Mouse (Mus musculus) forebrain, embryonic 14.5 days (tissue): ENCODE results near the gene Ppa2. TPM values are rescaled to one million over a fixed set of nuclear protein-coding genes. Genes with fewer than 3 reads are reported as not detected.

Experiments used
- ATAC-seq: fragments of 200-750 bp; cut with Nextera tagmentation; 2 replicates; pipeline ENCODE4 v1.8.0; 2017; ENCODE audit warnings: mild to moderate bottlenecking, moderate library complexity
- DNase-seq: peaks from one replicate; pipeline ENCODE4 v3.0.0-alpha.2; 2015; ENCODE audit warnings: low spot score
- H3K27ac ChIP-seq: fragments of 300-500 bp; sonication (generic); 2 replicates; pipeline ENCODE4 v1.5.1; 2014; ENCODE audit warnings: low read depth, mild to moderate bottlenecking, control low read depth, low read length, moderate library complexity
- H3K27me3 ChIP-seq: fragments of 300-500 bp; sonication (generic); replicated peaks from 2 replicates; pipeline ENCODE4 v1.6.1; 2014; ENCODE audit warnings: low read length, control low read depth, mixed read lengths; ENCODE audit not compliant: control insufficient read depth, insufficient read depth
- H3K36me3 ChIP-seq: fragments of 300-500 bp; sonication (generic); 2 replicates; pipeline ENCODE4 v1.6.1; 2014; ENCODE audit warnings: low read length, control low read depth; ENCODE audit not compliant: control insufficient read depth, insufficient read depth
- H3K4me1 ChIP-seq: fragments of 300-500 bp; sonication (generic); 2 replicates; pipeline ENCODE4 v1.6.1; 2014; ENCODE audit warnings: antibody characterized with exemption, low read length, control low read depth; ENCODE audit not compliant: control insufficient read depth, insufficient read depth
- H3K4me2 ChIP-seq: fragments of 300-500 bp; sonication (generic); 2 replicates; pipeline ENCODE4 v1.6.1; 2014; ENCODE audit warnings: mild to moderate bottlenecking, control low read depth, low read length
- H3K4me3 ChIP-seq: fragments of 300-500 bp; sonication (generic); 2 replicates; pipeline ENCODE4 v1.5.1; 2014; ENCODE audit warnings: low read depth, low read length, control low read depth
- H3K9ac ChIP-seq: fragments of 300-500 bp; sonication (generic); 2 replicates; pipeline ENCODE4 v1.6.1; 2014; ENCODE audit warnings: mild to moderate bottlenecking, low read length, control low read depth, moderate library complexity
- H3K9me3 ChIP-seq: fragments of 300-500 bp; sonication (generic); replicated peaks from 2 replicates; pipeline ENCODE4 v1.6.1; 2016; ENCODE audit warnings: low read length, control low read depth, mixed read lengths; ENCODE audit not compliant: control insufficient read depth
- WGBS: fragments of 180-500 bp; shearing (Covaris S2); extraction: QIAGEN DNeasy Blood & Tissue Kit; methylation state at CpG from one replicate; pipeline ENCODE4 v1.1.7; 2014; 5-methylcytosine and 5-hydroxymethylcytosine counted together
- polyA plus RNA-seq: library from polyadenylated mRNA; unstranded; fragments of >200 nt; fragmentation: Nextera tagmentation; extraction: Ambion mirVana; gene quantifications from 2 replicates; pipeline ENCODE4 v1.2.1, GENCODE M21; 2014

The Ppa2 gene
- polyA plus RNA-seq, 1 experiment from 2014 or later = 79.9 TPM

DNA sequence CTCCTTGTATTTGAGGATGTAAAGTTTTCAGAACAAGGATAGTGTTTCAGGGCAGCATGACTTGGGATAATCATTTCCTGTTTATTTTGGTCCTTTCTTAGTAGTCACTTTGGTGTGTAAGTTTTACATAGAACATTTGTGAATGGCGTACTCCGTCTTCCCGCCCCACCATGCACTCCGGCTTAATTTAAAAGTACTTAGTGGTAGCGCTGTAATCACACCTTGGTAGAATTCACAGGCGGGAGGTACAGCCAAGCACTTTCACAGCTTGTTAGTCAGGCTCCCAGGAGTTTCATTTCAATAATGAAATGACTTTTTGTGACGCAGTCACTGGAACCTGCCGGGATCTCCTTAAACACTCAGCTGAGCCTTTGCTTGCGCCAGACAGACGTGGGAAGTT is 12.0 kb downstream of the Ppa2 start:
- Histone ChIP-seq H3K36me3 (no peaks in the 10 kb centered on the region), H3K27me3 (no peaks in the 10 kb centered on the region), H3K9ac (no peak overlapping the region), H3K4me1 (no peaks in the 10 kb centered on the region), H3K4me2 (no peak overlapping the region), H3K4me3 (no peak overlapping the region), H3K9me3 (no peaks in the 10 kb centered on the region), H3K27ac (no peak overlapping the region)
- no peak for DNase-seq
- 91% methylated on average over 10 of the region's 10 CpGs for WGBS
- ATAC-seq = no peak

DNA sequence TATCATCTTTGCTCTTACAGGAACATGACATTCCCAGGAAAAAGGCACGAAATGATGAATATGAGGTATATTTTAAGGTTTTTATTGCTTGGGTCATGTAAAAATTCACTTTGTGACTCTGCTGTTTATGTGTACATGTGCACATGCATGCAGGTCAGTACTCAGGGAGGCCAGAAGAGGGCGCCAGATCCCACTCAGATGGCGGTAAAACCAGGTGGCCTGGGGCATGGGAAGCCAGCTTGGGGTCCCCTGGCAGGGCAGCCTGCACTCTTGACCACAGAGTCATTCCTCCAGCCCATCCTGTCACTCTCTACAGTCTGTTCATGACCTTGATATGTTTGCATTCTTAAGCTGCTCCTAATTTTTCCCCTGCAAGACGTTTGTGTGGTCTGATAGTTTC is 12.6 kb downstream of the Ppa2 start:
- H3K4me1 ChIP-seq = no peaks in the 10 kb centered on the region
- no peaks in the 10 kb centered on the region for H3K36me3 ChIP-seq
- H3K4me2 ChIP-seq = no peak overlapping the region
- H3K9me3 ChIP-seq = no peaks in the 10 kb centered on the region
- no peak overlapping the region for H3K9ac ChIP-seq
- WGBS = 82% methylated on average over 4 of the region's 4 CpGs
- no peak overlapping the region for H3K4me3 ChIP-seq
- DNase-seq (no peak), ATAC-seq (no peak)
- no peaks in the 10 kb centered on the region for H3K27me3 ChIP-seq
- no peak overlapping the region for H3K27ac ChIP-seq

DNA sequence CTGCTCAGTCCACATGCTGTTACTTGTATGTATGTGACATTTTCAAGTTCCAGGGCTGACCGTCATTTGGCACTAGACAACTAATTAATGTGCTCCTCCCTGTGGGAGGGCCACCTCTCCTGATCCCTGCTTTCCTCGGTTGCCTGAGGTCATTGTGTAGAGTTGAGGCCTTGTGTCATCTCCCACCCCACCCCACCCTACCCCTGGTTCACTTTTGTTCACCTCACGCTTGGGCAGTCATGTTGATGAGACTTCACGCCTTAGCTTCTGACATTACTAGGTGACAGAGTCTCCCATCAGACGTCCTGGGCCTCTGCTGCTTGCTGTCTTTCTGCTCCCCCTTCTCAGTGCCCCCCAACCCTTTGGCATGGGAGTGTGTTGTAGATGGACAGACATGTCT is 15.2 kb downstream of the Ppa2 start:
- Histone ChIP-seq H3K4me3 (no peak overlapping the region), H3K9me3 (no peaks in the 10 kb centered on the region), H3K36me3 (no peaks in the 10 kb centered on the region), H3K4me2 (no peak overlapping the region), H3K9ac (no peak overlapping the region), H3K27me3 (no peaks in the 10 kb centered on the region), H3K4me1 (no peaks in the 10 kb centered on the region), H3K27ac (no peak overlapping the region)
- ATAC-seq = no peak
- 45% methylated on average over 5 of the region's 5 CpGs for WGBS
- no peak for DNase-seq

GRCm38 (mm10) chr3:133328551-133328950 is 18.6 kb downstream of the Ppa2 start:
- Histone ChIP-seq H3K4me1 (no peaks in the 10 kb centered on the region), H3K4me2 (no peak overlapping the region), H3K9ac (no peak overlapping the region), H3K27ac (no peak overlapping the region), H3K9me3 (no peaks in the 10 kb centered on the region), H3K4me3 (no peak overlapping the region), H3K27me3 (no peaks in the 10 kb centered on the region), H3K36me3 (0 out of 2 replicates have a peak, but pooled peaks cover 3% of the 10 kb centered on the region)
- DNase-seq (no peak), ATAC-seq (no peak)
- WGBS = 93% methylated on average over 13 of the region's 13 CpGs

DNA sequence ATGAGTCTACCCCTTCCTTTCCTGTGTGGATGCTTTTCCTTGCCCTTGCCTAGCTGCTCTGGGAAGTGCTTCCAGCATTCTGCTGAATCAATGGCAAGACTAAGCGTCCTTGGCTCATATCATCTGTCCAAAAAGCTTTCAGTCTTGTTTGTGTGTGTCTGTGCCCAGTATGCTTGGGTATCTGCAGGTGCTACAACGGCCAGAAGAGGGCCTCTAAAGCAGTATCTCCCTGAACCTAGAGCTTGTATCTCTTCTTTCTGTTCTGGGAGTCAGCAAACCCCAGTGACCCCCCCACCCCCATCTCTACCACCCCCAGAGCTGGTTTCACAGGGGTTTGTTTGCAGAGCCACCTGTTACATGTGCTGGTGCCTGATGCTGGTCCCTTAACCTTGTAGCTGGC is 19.5 kb downstream of the Ppa2 start:
- H3K9me3 ChIP-seq = no peaks in the 10 kb centered on the region
- no peaks in the 10 kb centered on the region for H3K27me3 ChIP-seq
- ATAC-seq (no peak), DNase-seq (no peak)
- no peak overlapping the region for H3K9ac ChIP-seq
- 86% methylated on average over 2 of the region's 2 CpGs for WGBS
- H3K4me2 ChIP-seq = no peak overlapping the region
- H3K4me1 ChIP-seq = no peaks in the 10 kb centered on the region
- no peak overlapping the region for H3K27ac ChIP-seq
- no peak overlapping the region for H3K4me3 ChIP-seq
- 0 out of 2 replicates have a peak, but pooled peaks cover 4% of the 10 kb centered on the region for H3K36me3 ChIP-seq

GRCm38 (mm10) chr3:133331184-133331866 is 21.4 kb downstream of the Ppa2 start:
- 84% methylated on average over 15 of the region's 15 CpGs for WGBS
- ATAC-seq (no peak), DNase-seq (no peak)
- H3K9ac ChIP-seq = no peak overlapping the region
- H3K9me3 ChIP-seq = no peaks in the 10 kb centered on the region
- H3K4me2 ChIP-seq = no peak overlapping the region
- H3K27ac ChIP-seq = no peak overlapping the region
- no peak overlapping the region for H3K4me3 ChIP-seq
- no peaks in the 10 kb centered on the region for H3K27me3 ChIP-seq
- H3K36me3 ChIP-seq = 0 out of 2 replicates have a peak, but pooled peaks cover 4% of the 10 kb centered on the region
- no peaks in the 10 kb centered on the region for H3K4me1 ChIP-seq

- H3K9me3 ChIP-seq = no peaks in the 10 kb centered on the region
- H3K27ac ChIP-seq = no peak overlapping the region
- ATAC-seq = no peak
- no peak overlapping the region for H3K9ac ChIP-seq
- no peaks in the 10 kb centered on the region for H3K4me1 ChIP-seq
- H3K27me3 ChIP-seq = no peaks in the 10 kb centered on the region
- 0 out of 2 replicates have a peak, but pooled peaks cover 4% of the 10 kb centered on the region for H3K36me3 ChIP-seq
- H3K4me2 ChIP-seq = no peak overlapping the region
- no peak overlapping the region for H3K4me3 ChIP-seq
- no peak for DNase-seq
- WGBS = 90% methylated on average over 5 of the region's 5 CpGs
Observed at GRCm38 (mm10) chr3:133332280-133332679, 22.4 kb downstream of the Ppa2 start.

DNA sequence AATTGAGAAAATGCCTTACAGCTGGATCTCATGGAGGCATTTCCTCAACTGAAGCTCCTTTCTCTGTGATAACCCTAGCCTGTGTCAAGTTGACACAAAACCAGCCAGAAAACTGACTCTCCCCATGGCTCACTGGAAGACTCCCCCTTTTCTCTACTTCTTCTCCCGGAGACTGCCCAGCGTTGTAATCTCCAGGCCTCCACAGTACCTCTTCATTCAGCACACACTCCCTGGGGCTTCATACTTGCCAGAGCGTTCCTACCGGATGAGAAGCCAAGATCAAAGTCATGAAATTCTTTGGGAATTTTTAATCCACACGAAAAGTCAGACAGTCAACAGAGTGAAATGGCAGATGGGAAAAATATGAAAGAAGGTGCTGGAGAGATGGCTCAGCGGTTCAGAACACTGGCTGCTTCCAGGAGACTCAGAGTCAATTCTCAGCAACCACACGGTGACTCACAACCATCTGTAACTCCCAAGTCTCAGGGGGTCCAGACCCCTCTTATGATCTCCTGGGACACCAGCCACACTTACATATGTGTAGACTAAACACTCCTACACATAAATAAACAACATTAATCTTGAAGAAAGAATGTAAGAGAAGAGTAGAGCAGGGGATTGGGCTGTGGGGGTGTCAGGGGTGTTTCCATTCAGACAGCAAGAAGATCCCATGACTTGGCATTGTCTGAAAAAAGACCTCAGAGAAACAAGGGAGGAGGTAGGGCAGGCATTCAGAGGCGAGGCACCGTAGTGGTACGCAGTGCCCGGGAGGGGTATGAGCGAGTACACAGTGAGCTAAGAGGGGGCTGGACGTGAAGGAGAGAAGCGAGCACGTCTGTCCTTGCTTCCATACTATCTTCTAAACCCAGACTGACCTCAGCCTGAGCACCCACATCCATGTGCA is 23.6 kb downstream of the Ppa2 start:
- ATAC-seq (no peak), DNase-seq (no peak)
- no peak overlapping the region for H3K4me3 ChIP-seq
- no peak overlapping the region for H3K27ac ChIP-seq
- H3K9ac ChIP-seq = no peak overlapping the region
- no peaks in the 10 kb centered on the region for H3K27me3 ChIP-seq
- 0 out of 2 replicates have a peak, but pooled peaks cover 4% of the 10 kb centered on the region for H3K36me3 ChIP-seq
- no peaks in the 10 kb centered on the region for H3K9me3 ChIP-seq
- no peaks in the 10 kb centered on the region for H3K4me1 ChIP-seq
- WGBS = 89% methylated on average over 15 of the region's 15 CpGs
- H3K4me2 ChIP-seq = no peak overlapping the region

GRCm38 (mm10) chr3:133334691-133335090 is 24.8 kb downstream of the Ppa2 start:
- no peak for DNase-seq
- peaks cover 3% of the 10 kb centered on the region; the same call in 1 of the 2 replicates for H3K4me1 ChIP-seq
- no peaks in the 10 kb centered on the region for H3K9me3 ChIP-seq
- H3K27ac ChIP-seq = no peak overlapping the region
- H3K4me2 ChIP-seq = no peak overlapping the region
- ATAC-seq = no peak
- H3K9ac ChIP-seq = no peak overlapping the region
- no peak overlapping the region for H3K4me3 ChIP-seq
- WGBS = 95% methylated on average over 5 of the region's 5 CpGs
- H3K36me3 ChIP-seq = 0 out of 2 replicates have a peak, but pooled peaks cover 4% of the 10 kb centered on the region
- no peaks in the 10 kb centered on the region for H3K27me3 ChIP-seq
